Mouse (Mus musculus) embryonic fibroblast, embryonic 13.5 days (primary cell): ENCODE measurements at regions not wholly inside any gene's neighbourhood (a gene's known extent, or its start where the extent isn't known, plus 50 kb on each side); places are given as distances from the start of the nearest gene placed in this dataset.

Source experiments
- CTCF ChIP-seq: IDR thresholded peaks from 2 replicates; pipeline ENCODE4 v1.5.1; 2011; ENCODE audit warnings: mild to moderate bottlenecking, control low read depth, low read length, moderate library complexity, borderline replicate concordance; ENCODE audit not compliant: insufficient read depth
- POLR2A ChIP-seq: IDR thresholded peaks from 2 replicates; pipeline ENCODE4 v1.6.1; 2011; ENCODE audit warnings: low read depth, mild to moderate bottlenecking, control low read depth, low read length, moderate library complexity

DNA sequence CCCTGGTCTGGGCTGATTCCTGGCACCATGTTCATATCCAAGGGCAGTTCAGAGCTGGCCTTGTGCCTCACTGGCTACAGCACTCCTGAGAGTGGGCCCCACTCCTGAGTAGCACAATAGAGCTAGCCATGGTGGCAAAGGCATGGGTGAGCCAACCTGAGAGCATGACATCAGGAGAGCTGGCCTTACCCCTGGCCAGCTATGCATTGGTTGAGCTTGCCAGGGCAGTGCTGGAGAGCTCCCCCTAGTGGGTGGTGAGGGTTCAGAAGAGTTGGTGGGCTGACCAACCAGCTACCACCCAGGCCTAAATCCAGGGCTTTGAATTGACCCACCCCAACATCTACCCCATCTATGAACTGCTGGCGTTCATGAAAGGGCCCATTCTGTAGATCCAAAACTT, 106.0 kb upstream of the Usp24 start:
- TF ChIP-seq CTCF = no peak
- no peak for TF ChIP-seq POLR2A
